Mouse (Mus musculus) midbrain, embryonic 14.5 days (tissue): ENCODE measurements around the gene Llgl2. TPM values are rescaled to one million over a fixed set of nuclear protein-coding genes. Genes with fewer than 3 reads are reported as not detected.

Experiments used
- ATAC-seq: fragments of 200-750 bp; cut with Nextera tagmentation; 2 replicates; pipeline ENCODE4 v1.8.0; 2017; ENCODE audit warnings: moderate number of reproducible peaks, moderate library complexity; ENCODE audit not compliant: low FRiP score, low TSS enrichment
- DNase-seq: peaks from one replicate; pipeline ENCODE4 v3.0.0-alpha.2; 2015
- H3K27ac ChIP-seq: fragments of 300-500 bp; sonication (generic); replicated peaks from 2 replicates; pipeline ENCODE4 v1.5.1; 2014; ENCODE audit warnings: mild to moderate bottlenecking, low read depth, low read length, moderate library complexity
- H3K27me3 ChIP-seq: fragments of 300-500 bp; sonication (generic); 2 replicates; pipeline ENCODE4 v1.6.1; 2014; ENCODE audit warnings: low read length, control low read depth, mixed read lengths; ENCODE audit not compliant: control insufficient read depth, insufficient read depth
- H3K36me3 ChIP-seq: fragments of 300-500 bp; sonication (generic); 2 replicates; pipeline ENCODE4 v1.6.1; 2014; ENCODE audit warnings: low read length, control low read depth; ENCODE audit not compliant: control insufficient read depth, insufficient read depth
- H3K4me1 ChIP-seq: fragments of 300-500 bp; sonication (generic); 2 replicates; pipeline ENCODE4 v1.6.1; 2014; ENCODE audit warnings: mild to moderate bottlenecking, antibody characterized with exemption, low read length, control low read depth; ENCODE audit not compliant: control insufficient read depth, insufficient read depth
- H3K4me2 ChIP-seq: fragments of 300-500 bp; sonication (generic); 2 replicates; pipeline ENCODE4 v1.6.1; 2014; ENCODE audit warnings: mild to moderate bottlenecking, low read length, moderate library complexity
- H3K4me3 ChIP-seq: fragments of 300-500 bp; sonication (generic); replicated peaks from 2 replicates; pipeline ENCODE4 v1.5.1; 2014; ENCODE audit warnings: low read depth, low read length
- H3K9ac ChIP-seq: fragments of 300-500 bp; sonication (generic); replicated peaks from 2 replicates; pipeline ENCODE4 v1.6.1; 2014; ENCODE audit warnings: mild to moderate bottlenecking, low read length, moderate library complexity
- H3K9me3 ChIP-seq: fragments of 300-500 bp; sonication (generic); 2 replicates; pipeline ENCODE4 v1.6.1; 2016; ENCODE audit warnings: low read length, control low read depth, mixed read lengths; ENCODE audit not compliant: control insufficient read depth
- WGBS: fragments of 180-500 bp; shearing (Covaris S2); extraction: QIAGEN DNeasy Blood & Tissue Kit; methylation state at CpG from one replicate; pipeline ENCODE4 v1.1.7; 2014; 5-methylcytosine and 5-hydroxymethylcytosine counted together
- polyA plus RNA-seq: library from polyadenylated mRNA; unstranded; fragments of >200 nt; fragmentation: Nextera tagmentation; extraction: Ambion mirVana; gene quantifications from 2 replicates; pipeline ENCODE4 v1.2.1, GENCODE M21; 2014

Llgl2 gene
- polyA plus RNA-seq, 1 experiment from 2014 or later: 0.63 TPM

DNA sequence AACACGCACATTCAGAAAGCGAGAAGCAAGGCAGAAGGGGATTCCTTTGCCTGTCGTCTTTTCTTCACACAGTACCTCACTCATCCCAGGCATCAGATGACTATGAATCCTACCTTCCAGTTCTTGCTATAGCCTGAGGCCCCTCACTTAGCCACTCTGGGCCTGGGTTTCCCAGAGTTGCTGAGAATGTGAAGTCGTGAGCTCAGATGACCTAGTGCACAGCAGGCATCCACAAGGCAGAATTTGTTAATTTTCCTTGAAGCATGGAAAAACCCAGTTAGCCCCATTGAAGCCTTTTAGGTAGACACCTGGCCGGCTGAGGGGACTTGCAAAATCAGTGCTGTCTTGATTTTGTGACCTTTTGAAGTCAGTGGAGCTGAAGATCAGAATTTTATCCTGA lies 2.6 kb downstream of the Llgl2 start:
- no peak overlapping the region for H3K27ac ChIP-seq
- H3K36me3 ChIP-seq: peaks cover 15% of the 10 kb centered on the region
- H3K27me3 ChIP-seq: peaks cover 35% of the 10 kb centered on the region
- peaks cover 11% of the 10 kb centered on the region for H3K4me1 ChIP-seq
- H3K9ac ChIP-seq: no peak overlapping the region
- WGBS: 42% methylated on average over 5 of the region's 5 CpGs
- H3K4me3 ChIP-seq: no peak overlapping the region
- no peak for DNase-seq
- H3K4me2 ChIP-seq: no peak overlapping the region
- no peaks in the 10 kb centered on the region for H3K9me3 ChIP-seq
- ATAC-seq: no peak

DNA sequence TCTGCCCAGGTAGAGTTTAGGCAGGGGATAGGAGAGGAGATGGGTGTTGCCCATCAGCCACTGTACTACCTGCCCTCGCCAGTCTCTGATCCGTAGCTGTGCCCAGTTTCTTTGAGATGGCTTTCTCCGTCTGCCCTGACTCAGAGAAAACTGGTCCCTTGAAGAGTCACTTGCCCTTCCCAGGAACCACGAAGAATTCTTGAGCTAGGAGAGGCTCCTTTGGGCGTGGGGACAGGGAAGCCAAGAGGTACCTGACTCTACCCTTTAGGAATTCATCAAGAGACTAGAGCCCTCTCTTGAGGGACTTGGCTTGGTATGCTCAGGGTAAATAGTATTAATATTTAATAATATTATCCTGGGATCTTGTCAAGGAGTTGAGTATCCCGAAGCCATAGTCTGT lies 3.8 kb downstream of the Llgl2 start:
- WGBS: 90% methylated on average over 6 of the region's 6 CpGs
- Histone ChIP-seq H3K27me3 (peaks cover 38% of the 10 kb centered on the region), H3K9ac (no peak overlapping the region), H3K36me3 (peaks cover 4% of the 10 kb centered on the region), H3K4me2 (no peak overlapping the region), H3K27ac (no peak overlapping the region), H3K4me3 (no peak overlapping the region), H3K9me3 (no peaks in the 10 kb centered on the region), H3K4me1 (peaks cover 11% of the 10 kb centered on the region)
- DNase-seq (no peak), ATAC-seq (no peak)

- H3K4me1 ChIP-seq: peaks cover 5% of the 10 kb centered on the region
- ATAC-seq (no peak), DNase-seq (no peak)
- H3K9ac ChIP-seq: no peak overlapping the region
- H3K4me2 ChIP-seq: no peak overlapping the region
- no peak overlapping the region for H3K27ac ChIP-seq
- no peak overlapping the region for H3K4me3 ChIP-seq
- H3K9me3 ChIP-seq: no peaks in the 10 kb centered on the region
- WGBS: 76% methylated on average over 4 of the region's 4 CpGs
- peaks cover 33% of the 10 kb centered on the region for H3K27me3 ChIP-seq
- H3K36me3 ChIP-seq: no peaks in the 10 kb centered on the region
Observed at GRCm38 (mm10) chr11:115829036-115829435, 5.2 kb downstream of the Llgl2 start.

DNA sequence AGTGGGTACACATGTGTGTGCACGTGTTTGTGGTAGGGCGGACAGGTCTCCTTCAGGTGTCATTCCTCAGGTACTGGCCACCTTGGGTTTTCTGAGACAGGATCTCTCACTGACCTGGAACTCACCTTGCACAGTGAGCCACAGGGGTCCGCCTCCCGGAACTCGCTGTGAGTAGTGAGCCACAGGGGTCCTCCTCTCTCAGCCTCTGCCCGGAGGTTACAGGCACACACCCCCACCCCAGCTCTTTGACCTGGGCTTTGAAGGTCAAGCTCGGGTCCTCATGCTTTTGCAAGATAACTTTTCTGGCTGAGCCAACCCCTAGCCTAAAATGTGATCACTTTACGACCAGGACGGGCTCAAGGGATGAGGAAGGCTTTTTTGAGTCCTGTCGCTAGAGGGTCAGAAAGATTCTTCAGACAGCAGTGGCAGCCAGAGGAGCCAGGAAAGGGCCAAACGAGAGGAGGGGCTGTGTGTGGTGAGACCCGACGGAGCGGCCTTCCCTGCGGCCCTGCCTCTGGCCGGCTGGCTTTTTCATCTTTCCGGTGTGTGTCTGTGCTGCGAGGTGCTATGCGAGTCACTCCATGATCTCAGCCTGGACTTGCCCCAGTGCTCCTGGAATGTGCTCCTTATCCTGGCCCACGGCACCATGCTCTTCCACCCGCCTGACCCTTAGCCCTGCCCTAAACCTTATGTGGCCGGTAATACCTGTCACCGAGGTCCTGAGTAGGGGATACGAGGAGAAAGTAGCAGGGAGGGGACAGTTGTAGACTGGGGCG lies 6.9 kb downstream of the Llgl2 start:
- peaks cover 16% of the 10 kb centered on the region; the same call in 1 of the 2 replicates for H3K27me3 ChIP-seq
- H3K27ac ChIP-seq: no peak overlapping the region

GRCm38 (mm10) chr11:115831518-115831917 lies 7.7 kb downstream of the Llgl2 start:
- Histone ChIP-seq H3K9ac (no peak overlapping the region), H3K4me2 (no peak overlapping the region), H3K36me3 (no peaks in the 10 kb centered on the region), H3K27me3 (peaks cover 12% of the 10 kb centered on the region; the same call in 1 of the 2 replicates), H3K27ac (no peak overlapping the region), H3K9me3 (no peaks in the 10 kb centered on the region), H3K4me3 (no peak overlapping the region), H3K4me1 (no peaks in the 10 kb centered on the region)
- WGBS: 69% methylated on average over 3 of the region's 3 CpGs
- ATAC-seq: no peak
- no peak for DNase-seq

More for the DNA sequence above, 6.9 kb downstream of the Llgl2 start:
- H3K4me2 ChIP-seq: no peak overlapping the region
- ATAC-seq: no peak
- no peak for DNase-seq
- WGBS: 17% methylated on average over 25 of the region's 25 CpGs
- H3K9ac ChIP-seq: no peak overlapping the region
- H3K4me3 ChIP-seq: no peak overlapping the region
- H3K4me1 ChIP-seq: no peaks in the 10 kb centered on the region
- no peaks in the 10 kb centered on the region for H3K9me3 ChIP-seq
- no peaks in the 10 kb centered on the region for H3K36me3 ChIP-seq

- WGBS: 66% methylated on average over 6 of the region's 6 CpGs
- Histone ChIP-seq H3K4me1 (no peaks in the 10 kb centered on the region), H3K4me2 (no peak overlapping the region), H3K9ac (no peak overlapping the region), H3K27ac (no peak overlapping the region), H3K27me3 (peaks cover 12% of the 10 kb centered on the region; the same call in 1 of the 2 replicates), H3K36me3 (no peaks in the 10 kb centered on the region), H3K4me3 (no peak overlapping the region), H3K9me3 (no peaks in the 10 kb centered on the region)
- DNase-seq (no peak), ATAC-seq (no peak)
Observed at GRCm38 (mm10) chr11:115832064-115832463, 8.2 kb downstream of the Llgl2 start.

- Histone ChIP-seq H3K9ac (no peak overlapping the region), H3K4me3 (no peak overlapping the region), H3K27me3 (peaks cover 12% of the 10 kb centered on the region; the same call in 1 of the 2 replicates), H3K4me1 (no peaks in the 10 kb centered on the region), H3K36me3 (no peaks in the 10 kb centered on the region), H3K27ac (no peak overlapping the region), H3K9me3 (no peaks in the 10 kb centered on the region), H3K4me2 (no peak overlapping the region)
- no peak for ATAC-seq
- 6% methylated on average over 8 of the region's 8 CpGs for WGBS
- DNase-seq: no peak
Observed at GRCm38 (mm10) chr11:115832523-115832922, 8.7 kb downstream of the Llgl2 start.

GRCm38 (mm10) chr11:115833021-115833513 lies 9.2 kb downstream of the Llgl2 start:
- no peak for ATAC-seq
- H3K27me3 ChIP-seq: peaks cover 12% of the 10 kb centered on the region; the same call in 1 of the 2 replicates

DNA sequence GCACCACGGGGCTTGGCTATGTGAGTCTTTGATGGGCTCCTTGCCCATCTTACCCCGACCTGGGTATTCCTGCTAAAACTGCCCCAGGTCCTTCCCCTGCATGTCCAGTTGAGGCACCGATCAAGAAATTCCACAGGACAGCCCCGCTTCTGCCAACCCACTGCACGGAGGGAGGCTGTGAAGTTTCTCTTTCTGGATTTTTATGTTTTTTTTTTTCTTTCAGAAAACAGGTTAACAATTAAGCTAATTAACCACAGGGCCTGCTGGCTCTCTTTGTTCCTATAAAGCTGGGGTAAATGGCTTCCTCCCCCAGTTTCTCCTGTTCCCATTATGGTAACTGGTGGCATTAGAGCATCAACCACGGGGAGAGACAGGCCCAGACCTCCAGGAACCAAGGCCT lies 10.2 kb downstream of the Llgl2 start:
- WGBS: 74% methylated on average over 6 of the region's 6 CpGs
- Histone ChIP-seq H3K4me3 (no peak overlapping the region), H3K4me2 (no peak overlapping the region)

More at GRCm38 (mm10) chr11:115833021-115833513, 9.2 kb downstream of the Llgl2 start:
- no peak for DNase-seq
- Histone ChIP-seq H3K27ac (no peak overlapping the region), H3K4me1 (no peaks in the 10 kb centered on the region), H3K9ac (no peak overlapping the region), H3K4me3 (no peak overlapping the region), H3K36me3 (no peaks in the 10 kb centered on the region), H3K4me2 (no peak overlapping the region), H3K9me3 (no peaks in the 10 kb centered on the region)
- 25% methylated on average over 8 of the region's 8 CpGs for WGBS

More for the DNA sequence above, 10.2 kb downstream of the Llgl2 start:
- Histone ChIP-seq H3K9ac (no peak overlapping the region), H3K4me1 (no peaks in the 10 kb centered on the region), H3K27me3 (peaks cover 12% of the 10 kb centered on the region; the same call in 1 of the 2 replicates), H3K9me3 (no peaks in the 10 kb centered on the region), H3K36me3 (no peaks in the 10 kb centered on the region), H3K27ac (no peak overlapping the region)
- DNase-seq (no peak), ATAC-seq (no peak)
